Mouse (Mus musculus) ovary, adult 18-20 months (tissue): ENCODE data around the gene H2afj.
"Not testable (repeated sequence)": the region's sequence is repeated elsewhere in the genome, so short reads cannot be mapped to it uniquely, and the experiment has no call there.

Experiments
- DNase-seq: peaks from one replicate; pipeline ENCODE4 v3.0.0; 2022; ENCODE audit warnings: low spot score, mixed read lengths

The H2afj gene

DNA sequence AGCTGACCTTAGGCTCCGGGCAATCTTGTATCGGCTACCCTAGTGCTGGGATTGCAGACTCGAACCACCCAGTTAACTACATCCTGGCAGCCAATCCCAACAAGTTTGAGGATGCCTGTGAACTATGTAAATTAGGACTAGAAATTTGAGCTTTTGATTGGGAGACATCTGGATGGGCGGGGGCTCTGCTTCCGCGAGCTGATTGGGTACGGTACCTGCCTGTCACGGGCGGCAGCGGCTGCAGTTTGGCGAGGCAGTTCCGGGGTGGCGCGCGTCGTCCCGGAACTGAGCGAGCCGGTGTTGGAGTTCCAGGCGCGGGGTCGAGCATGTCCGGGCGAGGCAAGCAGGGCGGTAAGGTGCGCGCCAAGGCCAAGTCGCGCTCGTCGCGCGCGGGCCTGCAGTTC, at the start of gene H2afj:
Gene H2afj (plus strand): TSS at position 231 of the 404 bp plus-strand sequence.
- peak; percentile 96 for DNase-seq

- DNase-seq = no peak
These were observed 44.1 kb upstream of the H2afj start for GRCm38 (mm10) chr6:136763912-136764311.

DNA sequence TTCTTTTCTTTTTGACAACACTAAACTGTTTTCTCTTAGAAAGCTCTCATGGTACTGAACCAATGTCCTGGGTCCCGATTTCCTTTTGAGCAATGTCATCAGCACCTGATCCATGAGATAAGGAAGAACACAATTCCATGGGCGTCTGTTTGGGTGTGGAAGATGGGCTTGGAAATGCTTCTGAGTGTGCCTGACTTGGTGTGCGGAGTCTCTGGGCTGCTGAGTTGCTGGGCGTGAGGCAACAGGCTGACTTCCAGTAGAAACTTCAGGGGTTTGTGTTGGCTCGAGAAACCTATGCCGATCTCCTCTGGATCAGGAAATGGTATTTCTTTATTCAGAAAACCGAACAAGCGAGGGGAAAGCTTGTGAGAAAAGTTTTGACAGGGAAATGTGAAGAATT, 38.9 kb upstream of the H2afj start:
- no peak for DNase-seq

DNA sequence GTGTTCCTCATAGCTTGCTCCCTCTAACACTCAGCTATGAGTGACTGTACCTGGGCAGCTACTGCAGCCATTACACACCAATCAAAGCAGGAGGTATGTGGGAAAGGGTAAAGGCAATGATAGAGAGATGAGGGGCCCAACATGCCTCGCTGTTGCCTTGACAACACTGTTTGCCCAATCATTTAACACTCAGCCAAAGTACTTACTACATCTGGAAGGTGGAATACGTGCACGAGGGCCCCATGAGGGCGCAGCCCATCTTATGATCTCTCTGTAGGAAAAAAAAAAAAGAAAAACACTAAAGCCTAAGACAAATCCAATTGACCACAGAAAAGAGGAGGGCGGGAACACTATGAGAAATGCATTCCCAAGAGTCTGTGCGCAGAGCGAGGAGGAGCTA, 38.2 kb upstream of the H2afj start:
- no peak for DNase-seq

DNA sequence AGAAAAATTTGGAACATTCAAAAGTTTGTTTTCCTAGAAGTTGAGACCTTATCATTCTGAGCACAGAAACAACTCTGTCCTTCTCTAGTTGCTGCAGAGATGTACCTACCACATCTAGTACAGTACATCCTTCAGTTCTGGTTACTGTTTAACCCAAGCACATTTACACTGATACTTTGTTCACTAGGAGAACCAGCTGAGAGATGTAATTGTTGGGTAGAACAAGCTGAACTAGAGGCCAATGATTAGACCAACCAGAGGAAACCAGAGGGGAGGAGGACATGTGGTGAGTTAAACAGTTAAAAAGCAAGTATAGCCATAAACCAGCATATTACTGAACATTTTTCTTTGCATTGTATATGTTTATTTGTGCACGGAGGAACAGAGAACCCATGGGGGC, 31.7 kb upstream of the H2afj start:
- no peak for DNase-seq

GRCm38 (mm10) chr6:136781377-136781986, 26.6 kb upstream of the H2afj start, which contains the start of gene Gucy2c:
Gene Gucy2c, minus strand, starts transcription at chr6:136781765.
- DNase-seq = no peak

DNA sequence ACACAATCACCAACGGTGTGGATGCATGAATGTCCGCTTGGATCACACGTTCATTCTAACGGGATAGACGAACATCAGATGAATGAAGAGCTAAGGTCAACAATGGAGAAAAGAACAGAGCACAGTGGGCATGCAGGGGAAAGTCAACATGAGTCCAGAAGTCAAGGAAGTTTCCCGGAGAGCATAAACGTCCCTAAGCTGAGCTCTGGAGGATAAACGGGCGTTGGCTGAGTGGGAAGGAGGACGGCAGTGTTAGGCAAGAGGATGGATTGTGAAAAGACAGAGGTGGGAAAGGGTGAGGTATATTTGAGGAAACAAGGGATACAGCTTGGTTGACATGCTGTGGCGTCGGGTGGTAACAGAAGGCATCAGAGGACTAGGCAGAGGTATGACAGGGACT, 25.9 kb upstream of the H2afj start:
- no peak for DNase-seq

GRCm38 (mm10) chr6:136782761-136783160, 25.3 kb upstream of the H2afj start:
- DNase-seq = no peak

DNA sequence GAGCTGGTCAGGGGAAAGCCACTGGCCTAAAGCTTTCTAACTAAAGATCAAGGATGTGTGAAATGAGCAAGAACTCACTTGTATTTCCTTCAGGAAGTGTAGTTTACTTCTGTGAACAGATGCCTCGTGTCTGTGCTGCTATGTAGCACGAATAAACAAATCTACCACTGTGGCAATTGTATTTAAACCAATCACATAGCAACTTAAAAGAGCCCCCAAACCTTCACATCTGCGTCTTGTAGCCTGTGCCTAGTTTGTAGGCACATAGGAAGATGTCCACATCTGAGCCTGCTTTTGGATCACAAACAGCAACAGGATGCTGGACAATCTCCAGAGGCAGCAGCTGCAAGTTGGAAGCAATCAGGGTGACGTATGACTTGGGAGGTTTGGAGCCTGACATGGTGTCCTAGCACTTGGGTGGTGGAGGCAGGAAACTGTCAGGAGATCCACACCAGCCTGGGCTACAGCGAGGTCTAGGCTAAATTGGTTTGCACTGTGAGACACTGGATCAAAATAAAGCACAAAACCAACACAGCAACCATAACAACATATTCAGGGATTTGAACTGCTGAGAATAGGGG, 18.6 kb upstream of the H2afj start:
- DNase-seq = no peak

DNA sequence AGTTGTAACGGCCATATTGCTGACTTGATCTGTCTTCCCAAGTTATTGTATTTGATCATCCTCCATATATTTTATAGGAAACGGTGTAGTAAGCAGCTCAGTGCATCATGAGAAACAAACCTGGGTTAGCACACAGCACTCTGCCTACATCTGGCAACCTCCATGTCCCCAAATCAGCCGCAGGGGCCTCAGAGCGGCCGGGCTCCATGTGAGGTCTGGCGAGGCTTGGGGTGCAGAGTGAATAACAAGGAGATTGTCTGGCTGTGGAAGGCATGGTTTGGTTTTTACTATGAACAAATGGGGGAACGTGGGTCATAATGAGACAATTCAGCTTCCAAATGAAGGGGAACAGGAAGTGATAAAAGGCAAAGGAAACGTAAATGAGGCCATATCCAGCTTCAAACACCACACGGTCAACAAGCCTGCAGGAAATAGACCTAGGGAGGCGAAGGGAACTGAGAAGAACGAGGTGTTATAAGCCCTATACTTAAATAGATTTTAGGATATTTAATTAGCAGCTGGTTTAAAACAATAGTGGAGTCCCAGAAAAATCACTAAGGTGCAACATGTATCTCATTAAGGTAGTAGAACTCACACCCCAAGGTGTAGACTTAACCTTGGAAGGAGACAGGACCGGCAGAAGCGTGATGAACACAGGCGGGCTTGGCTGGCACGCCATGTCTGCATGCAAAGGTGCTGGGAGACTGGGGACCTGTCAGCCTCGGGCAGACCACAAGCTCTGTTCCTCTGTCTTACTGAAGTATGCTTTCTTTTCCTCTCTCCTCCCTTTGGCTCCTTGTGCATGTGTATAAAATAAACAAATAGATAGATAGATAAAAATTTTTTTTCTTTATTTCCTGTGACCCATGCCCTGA, 14.9 kb upstream of the H2afj start:
- no peak for DNase-seq

GRCm38 (mm10) chr6:136793831-136794525, 14.1 kb upstream of the H2afj start:
- DNase-seq = no peak

DNA sequence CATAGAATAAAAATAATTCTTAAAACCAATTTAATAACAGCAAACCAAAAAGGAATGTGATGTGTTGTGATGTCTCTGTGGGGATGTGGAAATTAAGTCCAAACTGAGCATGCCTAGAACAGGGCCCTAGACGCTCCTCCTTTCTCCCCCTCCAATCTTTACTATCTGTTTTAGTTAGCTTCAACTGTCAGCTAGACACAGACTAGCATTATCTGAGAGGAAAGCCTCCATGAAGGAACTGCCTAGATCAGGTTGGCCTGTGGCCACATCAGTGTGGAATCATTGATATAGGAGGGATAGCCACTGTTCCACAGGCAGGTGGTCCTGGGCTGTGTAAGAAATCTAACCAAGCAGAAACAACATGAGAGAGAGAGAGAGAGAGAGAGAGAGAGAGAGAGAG, 12.9 kb upstream of the H2afj start:
- DNase-seq = no peak

GRCm38 (mm10) chr6:136795850-136796249, 12.2 kb upstream of the H2afj start:
- DNase-seq = no peak

DNA sequence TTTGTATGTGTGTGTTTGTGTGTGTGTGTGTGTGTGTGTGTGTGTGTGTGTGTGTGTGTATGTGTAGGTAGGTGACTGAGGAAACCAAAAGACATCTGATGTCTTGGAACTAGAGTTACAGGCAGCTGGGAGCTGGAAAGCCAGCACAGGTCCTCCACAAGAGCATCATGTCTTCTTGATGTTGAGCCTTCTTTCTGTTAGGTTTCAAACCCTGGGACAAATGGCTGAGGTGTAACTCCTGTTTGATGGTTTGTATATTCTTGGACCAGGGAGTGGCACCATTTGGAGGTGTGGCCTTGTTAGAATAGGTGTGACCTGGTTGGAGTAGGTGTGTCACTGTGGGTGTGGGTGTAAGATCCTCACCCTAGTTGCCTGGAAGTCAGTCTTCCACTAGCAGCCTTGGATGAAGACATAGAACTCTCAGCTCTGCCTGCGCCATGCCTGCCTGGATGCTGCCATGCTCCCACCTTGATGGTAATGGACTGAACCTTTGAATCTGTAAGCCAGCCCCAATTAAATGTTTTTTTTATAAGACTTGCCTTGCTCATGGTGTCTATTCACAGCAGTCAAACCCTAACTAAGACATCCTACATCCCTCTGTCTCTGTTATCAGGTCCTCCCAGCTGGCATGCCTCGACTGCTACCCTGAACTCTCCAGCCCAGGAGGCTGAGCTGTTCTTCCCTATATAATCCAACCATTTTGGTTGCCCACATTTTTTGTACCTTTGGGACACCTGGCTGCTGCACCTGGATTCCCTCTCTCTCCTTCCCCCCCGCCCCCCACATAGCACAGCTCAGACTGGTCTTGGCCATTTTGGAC, 10.0 kb upstream of the H2afj start:
- DNase-seq = not testable (repeated sequence)

DNA sequence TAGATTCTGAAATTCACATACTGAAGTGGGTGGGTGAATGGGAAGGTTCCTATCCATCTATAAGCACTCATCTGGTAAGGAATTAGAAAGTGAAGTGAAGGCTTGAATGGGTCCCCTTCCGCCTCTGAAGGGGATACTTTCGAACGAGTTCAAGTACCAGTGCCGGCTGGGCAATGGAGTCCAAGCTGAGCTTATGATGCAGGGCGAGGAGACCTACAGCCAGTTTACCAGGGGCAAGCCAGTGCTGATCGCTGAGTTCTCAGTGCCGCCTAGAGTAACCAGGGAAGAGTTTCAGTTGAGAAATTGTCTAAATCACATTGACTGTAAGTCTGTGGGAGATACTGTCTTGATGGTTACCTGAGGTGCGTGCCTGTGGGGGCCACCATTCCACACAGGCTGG, 7.3 kb upstream of the H2afj start:
- DNase-seq = no peak

DNA sequence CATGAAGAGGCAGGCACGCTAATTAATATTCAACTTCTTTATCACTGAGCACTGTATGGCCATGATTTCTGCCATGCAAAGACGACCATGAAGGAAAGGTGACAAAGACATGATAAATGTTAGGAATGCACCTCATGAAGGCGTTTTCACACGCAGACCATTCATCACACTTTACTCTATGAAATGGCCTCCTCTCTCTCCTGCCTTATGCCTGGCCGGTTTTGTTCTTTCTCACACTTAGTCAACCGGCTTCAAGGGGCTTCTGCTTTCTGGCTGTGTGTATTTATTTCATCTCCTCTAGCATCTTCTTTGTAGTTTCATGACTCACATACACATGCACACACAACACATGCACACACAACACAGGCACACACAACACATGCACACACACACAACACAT, 6.8 kb upstream of the H2afj start:
- DNase-seq = no peak

- DNase-seq = no peak
These were observed 4.8 kb upstream of the H2afj start for GRCm38 (mm10) chr6:136803093-136803738.

DNA sequence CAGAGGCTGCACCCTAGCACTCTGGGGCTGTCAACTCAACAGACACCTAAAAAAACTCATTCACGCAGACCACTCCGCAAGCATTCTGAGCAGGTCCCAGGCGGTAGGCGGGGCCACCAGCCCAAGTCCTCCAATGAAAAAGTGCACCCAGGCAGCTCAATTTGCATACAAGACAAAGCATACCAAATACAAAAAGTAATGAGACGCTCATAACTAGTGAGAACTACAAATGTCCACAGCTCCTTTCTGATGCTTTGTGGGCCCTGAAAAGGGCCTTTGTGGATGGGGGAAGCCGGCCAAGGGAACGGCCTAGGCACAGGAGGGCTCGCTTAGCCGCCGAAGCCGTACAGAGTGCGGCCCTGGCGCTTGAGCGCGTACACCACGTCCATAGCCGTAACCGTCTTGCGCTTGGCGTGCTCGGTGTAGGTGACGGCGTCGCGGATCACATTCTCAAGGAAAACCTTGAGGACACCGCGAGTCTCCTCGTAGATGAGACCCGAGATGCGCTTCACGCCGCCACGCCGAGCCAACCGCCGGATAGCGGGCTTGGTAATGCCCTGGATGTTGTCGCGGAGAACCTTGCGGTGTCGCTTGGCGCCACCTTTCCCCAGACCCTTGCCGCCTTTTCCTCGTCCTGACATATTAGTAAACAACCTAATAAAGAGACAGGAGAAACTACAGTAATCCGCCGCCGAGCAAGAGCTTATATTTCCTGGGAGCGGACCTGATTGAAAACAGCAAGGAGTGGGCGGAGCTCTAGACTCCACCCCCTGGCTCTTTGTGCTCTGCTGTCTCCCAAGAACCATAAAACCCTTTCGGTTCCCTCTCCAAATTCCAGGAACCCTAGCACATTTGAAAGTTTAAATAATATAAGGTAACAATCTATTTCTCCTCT, 4.1 kb upstream of the H2afj start, which contains the start of gene Hist4h4:
Gene Hist4h4 (minus strand): TSS at position 677 of the 895 bp plus-strand sequence.
- DNase-seq = peak; percentile 92

DNA sequence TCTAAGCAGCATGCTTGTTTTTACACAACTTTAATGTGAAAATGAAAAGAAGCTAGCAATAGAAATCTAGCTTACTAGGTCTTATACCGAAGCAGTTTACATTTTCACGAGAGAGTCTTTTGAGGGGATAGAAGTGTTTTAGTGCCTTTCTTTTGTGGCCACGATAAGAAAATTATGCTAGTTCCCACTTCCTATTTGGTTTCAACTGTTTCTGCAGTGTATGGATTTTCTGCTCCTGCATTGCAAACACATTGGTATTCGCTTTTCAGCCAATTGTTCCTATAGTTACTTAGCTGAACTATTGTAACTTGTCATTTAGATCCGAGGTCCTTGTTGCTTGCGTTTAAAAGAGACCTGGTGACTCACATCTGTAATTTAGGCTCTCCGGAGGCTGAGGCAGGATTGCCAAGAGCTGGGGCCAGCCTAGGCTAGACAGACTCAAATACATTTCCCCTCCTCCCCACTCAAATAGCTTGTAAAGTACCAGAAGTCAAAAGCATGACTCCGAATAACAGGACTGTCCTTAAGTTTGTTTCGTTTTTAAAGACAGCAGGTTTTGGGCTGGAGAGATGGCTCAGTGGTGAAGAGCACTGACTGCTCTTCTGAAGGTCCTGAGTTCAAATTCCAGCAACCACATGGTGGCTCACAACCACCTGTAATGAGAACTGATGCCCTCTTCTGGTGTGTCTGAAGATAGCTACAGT, 3.2 kb upstream of the H2afj start:
- DNase-seq = no peak
